Mouse (Mus musculus): ENCODE results near the gene Prima1. TPM values are rescaled to one million over a fixed set of nuclear protein-coding genes. Genes with fewer than 3 reads are reported as not detected.

The Prima1 gene
- polyA plus RNA-seq, 1 experiment from 2014 or later = 1.1 TPM

DNA sequence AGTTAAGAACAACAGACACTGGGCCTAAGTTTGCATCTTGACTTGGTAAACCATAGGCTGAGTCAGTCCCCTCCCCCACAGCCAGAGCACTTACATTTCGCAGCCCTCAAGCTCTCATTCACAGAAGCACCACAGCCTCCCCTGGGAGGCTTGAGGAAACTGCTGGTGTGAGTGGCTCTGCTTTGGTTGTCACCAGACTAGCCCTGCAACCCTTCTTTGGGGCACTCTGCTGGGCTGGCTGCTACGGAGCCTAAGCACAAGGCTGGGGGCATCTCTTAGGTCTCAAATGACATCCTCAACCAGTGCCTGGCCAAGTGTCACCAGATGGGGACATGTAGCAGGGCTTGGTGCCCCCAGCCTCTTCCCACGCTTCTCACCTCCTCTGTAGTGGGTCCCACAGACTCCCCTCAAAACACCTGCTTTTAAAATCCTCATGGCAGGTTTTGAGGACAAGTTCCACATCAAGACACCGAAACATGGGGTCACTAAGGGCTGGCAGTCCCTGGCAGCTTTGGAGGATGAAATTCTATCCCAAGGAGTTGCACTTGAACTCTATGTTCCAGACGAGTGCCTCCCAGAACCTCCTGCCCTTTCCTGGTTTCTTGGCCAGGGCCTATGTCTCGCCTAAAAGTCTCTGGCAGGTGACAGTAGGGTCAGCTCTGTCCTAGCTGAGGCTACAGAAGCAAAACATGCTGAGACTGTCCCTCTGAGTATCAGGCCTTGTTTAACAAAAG lies 25.9 kb downstream of the Prima1 start:
- H3K9me3 ChIP-seq = no peaks in the 10 kb centered on the region
- no peak overlapping the region for H3K4me2 ChIP-seq (replicated peaks)
- H3K27ac ChIP-seq = no peak overlapping the region
- no peak overlapping the region for H3K9ac ChIP-seq
- ATAC-seq = no peak
- no peaks in the 10 kb centered on the region for H3K36me3 ChIP-seq
- WGBS = 70% methylated on average over 6 of the region's 6 CpGs
- H3K27me3 ChIP-seq (replicated peaks) = no peaks in the 10 kb centered on the region
- 0 out of 2 replicates have a peak, but pooled peaks cover 7% of the 10 kb centered on the region for H3K4me1 ChIP-seq (replicated peaks)
- no peak overlapping the region for H3K4me3 ChIP-seq (replicated peaks)

DNA sequence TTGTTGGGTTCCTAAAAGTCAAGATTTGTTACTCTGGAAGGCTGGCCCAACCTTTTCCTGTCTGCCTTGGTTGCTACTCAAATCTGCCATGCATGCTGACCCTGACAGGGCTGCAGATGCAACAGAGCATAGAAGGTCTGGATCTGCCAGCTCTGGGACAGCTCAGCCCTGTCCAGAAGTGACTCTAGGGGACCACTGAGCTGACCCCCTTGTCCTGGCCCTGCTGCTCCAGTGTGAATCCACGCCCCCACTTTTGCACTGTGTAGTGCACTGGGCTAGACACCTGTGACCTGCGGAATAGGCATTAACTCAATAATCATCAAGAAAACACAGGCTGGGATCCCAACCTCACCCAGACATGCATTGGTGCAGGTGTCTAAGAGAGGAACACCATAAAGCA lies 27.2 kb downstream of the Prima1 start:
- ATAC-seq = no peak
- Histone ChIP-seq H3K36me3 (no peaks in the 10 kb centered on the region), H3K4me3 (replicated peaks) (no peak overlapping the region), H3K4me2 (replicated peaks) (no peak overlapping the region), H3K9ac (no peak overlapping the region), H3K4me1 (replicated peaks) (0 out of 2 replicates have a peak, but pooled peaks cover 7% of the 10 kb centered on the region), H3K27ac (no peak overlapping the region), H3K27me3 (replicated peaks) (no peaks in the 10 kb centered on the region), H3K9me3 (no peaks in the 10 kb centered on the region)
- 85% methylated on average over 2 of the region's 2 CpGs for WGBS

DNA sequence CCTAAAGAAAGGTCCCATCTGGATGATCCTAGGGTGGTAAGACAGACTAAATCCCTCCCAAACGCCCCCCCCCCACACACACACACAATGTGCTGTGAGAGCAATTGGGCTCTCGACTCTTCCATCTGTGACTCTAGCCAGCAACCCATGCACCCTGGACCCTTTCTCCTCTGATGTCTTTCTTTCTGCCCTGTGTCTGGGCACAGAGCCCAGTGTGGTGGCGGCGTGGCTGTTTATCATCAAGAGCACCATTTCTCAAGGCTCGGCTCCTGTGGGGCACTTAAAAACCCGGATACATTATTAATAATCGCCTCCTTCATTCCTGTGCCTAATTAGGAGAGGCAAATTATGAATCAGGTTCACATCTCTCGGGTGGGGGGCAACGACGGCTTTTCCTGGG lies 27.7 kb downstream of the Prima1 start:
- no peaks in the 10 kb centered on the region for H3K36me3 ChIP-seq
- 52% methylated on average over 10 of the region's 10 CpGs for WGBS
- H3K9me3 ChIP-seq = no peaks in the 10 kb centered on the region
- no peak overlapping the region for H3K4me3 ChIP-seq (replicated peaks)
- H3K9ac ChIP-seq = no peak overlapping the region
- ATAC-seq = peak; percentile 56
- no peak overlapping the region for H3K27ac ChIP-seq
- H3K27me3 ChIP-seq (replicated peaks) = no peaks in the 10 kb centered on the region
- no peak overlapping the region for H3K4me2 ChIP-seq (replicated peaks)
- 0 out of 2 replicates have a peak, but pooled peaks cover 7% of the 10 kb centered on the region for H3K4me1 ChIP-seq (replicated peaks)

DNA sequence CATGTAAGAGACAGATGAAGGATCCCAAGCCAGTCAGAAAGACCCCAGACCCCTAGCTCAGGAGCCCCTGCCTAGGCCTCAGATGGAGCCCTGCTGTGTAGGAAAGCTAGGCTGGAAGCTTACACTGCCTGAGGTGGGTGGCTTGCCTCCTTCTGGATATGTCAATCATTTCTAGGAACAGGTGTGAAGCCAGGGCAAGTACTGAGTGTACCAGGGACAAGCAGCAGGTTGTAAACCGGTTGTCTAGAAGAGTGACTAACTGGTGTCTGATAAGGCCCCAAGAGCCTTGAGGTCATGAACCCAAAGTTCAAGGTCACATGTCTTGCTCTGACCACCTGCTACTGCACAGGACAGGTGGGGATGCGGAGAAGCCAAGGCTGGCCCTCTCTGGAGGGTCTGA lies 28.4 kb downstream of the Prima1 start:
- WGBS = 77% methylated on average over 2 of the region's 2 CpGs
- Histone ChIP-seq H3K27me3 (replicated peaks) (no peaks in the 10 kb centered on the region), H3K27ac (no peak overlapping the region), H3K9me3 (no peaks in the 10 kb centered on the region), H3K4me1 (replicated peaks) (0 out of 2 replicates have a peak, but pooled peaks cover 7% of the 10 kb centered on the region), H3K4me3 (replicated peaks) (no peak overlapping the region), H3K4me2 (replicated peaks) (no peak overlapping the region), H3K36me3 (no peaks in the 10 kb centered on the region), H3K9ac (no peak overlapping the region)
- no peak for ATAC-seq

DNA sequence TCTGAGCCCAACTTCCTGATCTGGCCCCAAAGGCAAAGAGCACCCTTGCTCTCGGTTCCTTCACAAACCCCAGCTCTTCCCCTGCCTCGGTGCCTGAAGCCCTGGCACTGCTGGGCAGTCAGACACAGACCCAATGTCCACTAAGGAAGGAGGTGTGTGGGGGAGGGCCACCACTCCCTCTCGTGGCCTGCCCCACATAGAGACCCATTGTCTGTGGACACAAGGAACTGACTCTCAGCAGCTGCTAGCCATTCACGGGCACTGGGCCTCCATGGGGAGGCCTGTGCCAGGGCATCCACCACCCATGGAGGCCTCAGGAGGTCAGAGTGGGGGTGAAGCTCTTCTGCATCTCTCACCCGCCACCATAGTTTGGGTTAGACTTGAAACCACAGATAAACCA lies 30.9 kb downstream of the Prima1 start:
- no peaks in the 10 kb centered on the region for H3K27me3 ChIP-seq (replicated peaks)
- no peak overlapping the region for H3K9ac ChIP-seq
- no peaks in the 10 kb centered on the region for H3K36me3 ChIP-seq
- no peak overlapping the region for H3K4me2 ChIP-seq (replicated peaks)
- H3K27ac ChIP-seq = no peak overlapping the region
- 0 out of 2 replicates have a peak, but pooled peaks cover 5% of the 10 kb centered on the region for H3K4me1 ChIP-seq (replicated peaks)
- ATAC-seq = no peak
- H3K9me3 ChIP-seq = no peaks in the 10 kb centered on the region
- WGBS = 61% methylated on average over 5 of the region's 5 CpGs
- H3K4me3 ChIP-seq (replicated peaks) = no peak overlapping the region

DNA sequence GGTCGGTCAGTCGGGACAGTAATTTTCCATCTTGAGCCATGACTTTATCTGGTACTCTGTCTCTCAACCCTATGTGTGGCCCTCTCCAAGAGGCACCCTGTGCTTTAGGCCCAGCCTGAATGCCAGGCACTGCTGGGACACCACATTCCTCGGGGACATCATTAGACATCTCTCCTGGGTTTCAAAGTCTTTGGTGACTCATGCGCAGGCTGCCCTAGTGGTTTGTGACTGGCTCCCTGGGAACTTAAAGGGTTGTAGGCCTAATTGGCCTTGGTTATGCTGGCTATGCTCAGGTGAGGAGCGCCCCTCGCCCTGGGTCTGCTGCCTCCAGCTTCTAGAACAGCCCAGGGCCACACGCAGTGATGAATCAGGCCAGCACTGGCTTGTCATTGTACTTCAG lies 32.4 kb downstream of the Prima1 start:
- 86% methylated on average over 7 of the region's 7 CpGs for WGBS

DNA sequence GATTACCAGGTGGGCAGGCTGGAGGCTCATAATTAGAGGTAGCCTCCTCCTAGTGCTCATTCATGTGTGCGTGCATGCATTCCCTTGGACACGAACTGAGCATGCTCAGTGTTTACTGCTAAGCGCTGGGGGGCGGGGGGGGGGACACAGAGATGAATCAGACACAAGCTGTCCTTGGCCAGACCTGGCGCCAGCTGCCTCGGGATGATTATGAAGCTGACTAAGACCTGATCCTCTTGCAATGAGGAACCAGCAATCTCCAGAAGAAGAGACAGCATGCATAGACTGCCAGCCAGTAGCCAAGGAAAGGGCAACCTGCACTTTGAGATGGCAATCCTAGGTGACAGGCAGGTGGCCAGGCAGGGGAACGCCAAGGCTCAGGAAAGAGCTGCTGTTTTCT lies 36.4 kb downstream of the Prima1 start:
- 0 out of 2 replicates have a peak, but pooled peaks cover 6% of the 10 kb centered on the region for H3K4me1 ChIP-seq (replicated peaks)
- H3K36me3 ChIP-seq = no peaks in the 10 kb centered on the region
- H3K9ac ChIP-seq = no peak overlapping the region
- H3K27me3 ChIP-seq (replicated peaks) = no peaks in the 10 kb centered on the region
- 61% methylated on average over 7 of the region's 7 CpGs for WGBS
- H3K27ac ChIP-seq = no peak overlapping the region
- no peak for ATAC-seq
- no peaks in the 10 kb centered on the region for H3K9me3 ChIP-seq
- H3K4me2 ChIP-seq (replicated peaks) = no peak overlapping the region
- no peak overlapping the region for H3K4me3 ChIP-seq (replicated peaks)

More for the DNA sequence above, 32.4 kb downstream of the Prima1 start:
- no peak for ATAC-seq
- H3K4me1 ChIP-seq (replicated peaks) = 0 out of 2 replicates have a peak, but pooled peaks cover 5% of the 10 kb centered on the region
- H3K27me3 ChIP-seq (replicated peaks) = no peaks in the 10 kb centered on the region
- no peak overlapping the region for H3K9ac ChIP-seq
- H3K4me3 ChIP-seq (replicated peaks) = no peak overlapping the region
- H3K27ac ChIP-seq = no peak overlapping the region
- H3K9me3 ChIP-seq = no peaks in the 10 kb centered on the region
- no peak overlapping the region for H3K4me2 ChIP-seq (replicated peaks)
- no peaks in the 10 kb centered on the region for H3K36me3 ChIP-seq

DNA sequence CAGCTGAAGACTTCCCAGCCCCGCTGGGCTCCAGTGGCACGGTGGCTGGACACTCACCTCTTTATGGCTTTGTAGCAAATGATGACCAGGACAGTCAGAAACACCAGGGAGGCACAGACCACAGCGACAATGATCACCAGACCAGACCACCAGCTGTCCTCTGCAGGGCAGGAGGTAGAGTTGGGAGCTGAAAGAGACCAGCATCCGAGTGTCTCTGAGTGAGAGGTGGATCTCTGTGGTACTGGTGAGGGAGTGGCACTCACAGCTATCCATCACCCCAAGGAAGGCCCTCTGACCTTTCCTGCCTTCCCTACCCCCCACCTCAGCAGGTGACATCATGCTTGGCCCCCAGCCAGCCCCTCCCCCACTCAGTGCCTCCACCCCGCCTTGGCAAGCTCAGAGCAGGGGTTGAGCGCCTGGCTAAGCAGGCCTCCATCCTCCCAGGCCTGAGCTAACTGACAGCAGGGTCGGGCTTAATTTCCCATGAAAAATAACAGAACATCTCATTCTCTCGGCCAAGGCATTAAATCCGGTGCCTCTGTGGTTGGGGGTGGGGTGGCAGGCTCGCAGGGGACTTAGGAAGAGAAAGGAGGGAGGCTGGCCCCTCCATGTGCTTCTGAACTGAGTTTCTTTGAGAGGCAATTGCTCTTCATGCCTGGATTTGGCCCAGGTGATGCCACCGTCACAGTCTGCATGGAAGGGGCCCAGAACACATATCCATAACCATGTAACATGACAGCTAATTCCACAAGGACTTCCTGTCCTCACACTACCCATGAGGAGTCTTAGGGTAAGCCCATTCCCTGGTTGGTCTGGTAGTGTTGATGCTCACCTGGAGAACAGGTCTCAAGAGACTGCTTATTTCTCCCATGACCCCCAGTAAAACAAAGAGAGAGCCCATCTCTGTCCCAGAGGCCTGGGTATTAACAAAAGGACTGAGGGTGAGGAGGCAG lies 39.1 kb downstream of the Prima1 start:
- Histone ChIP-seq H3K27me3 (replicated peaks) (no peaks in the 10 kb centered on the region), H3K4me2 (replicated peaks) (no peak overlapping the region), H3K4me3 (replicated peaks) (no peak overlapping the region), H3K4me1 (replicated peaks) (0 out of 2 replicates have a peak, but pooled peaks cover 6% of the 10 kb centered on the region), H3K36me3 (no peaks in the 10 kb centered on the region), H3K9me3 (no peaks in the 10 kb centered on the region), H3K9ac (no peak overlapping the region), H3K27ac (no peak overlapping the region)
- ATAC-seq = peak; percentile 83
- WGBS = 26% methylated on average over 11 of the region's 11 CpGs

DNA sequence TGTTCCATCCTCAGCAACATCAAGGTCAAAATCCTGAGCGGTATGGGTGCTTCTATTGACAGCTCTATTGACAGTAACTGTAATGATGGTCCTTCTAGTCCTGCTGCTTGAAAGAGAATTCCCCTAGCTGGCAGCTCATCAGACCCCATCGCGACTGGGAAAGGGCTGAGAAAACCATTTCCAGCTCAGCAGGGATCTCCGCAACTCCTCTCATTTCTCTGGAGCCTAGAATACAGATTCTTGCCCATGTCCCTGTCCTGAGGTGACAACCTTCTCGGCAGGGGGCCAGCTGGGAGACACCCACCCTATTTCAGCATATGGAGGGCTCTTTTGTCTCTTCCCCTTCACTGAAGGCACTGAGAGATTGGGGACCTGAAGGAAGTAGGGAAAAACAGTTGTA lies 49.0 kb downstream of the Prima1 start:
- Histone ChIP-seq H3K4me1 (replicated peaks) (no peaks in the 10 kb centered on the region), H3K4me2 (replicated peaks) (no peak overlapping the region), H3K4me3 (replicated peaks) (no peak overlapping the region), H3K27ac (no peak overlapping the region), H3K27me3 (replicated peaks) (no peaks in the 10 kb centered on the region), H3K9ac (no peak overlapping the region), H3K9me3 (no peaks in the 10 kb centered on the region), H3K36me3 (no peaks in the 10 kb centered on the region)
- ATAC-seq = no peak
- WGBS = 51% methylated on average over 5 of the region's 5 CpGs

DNA sequence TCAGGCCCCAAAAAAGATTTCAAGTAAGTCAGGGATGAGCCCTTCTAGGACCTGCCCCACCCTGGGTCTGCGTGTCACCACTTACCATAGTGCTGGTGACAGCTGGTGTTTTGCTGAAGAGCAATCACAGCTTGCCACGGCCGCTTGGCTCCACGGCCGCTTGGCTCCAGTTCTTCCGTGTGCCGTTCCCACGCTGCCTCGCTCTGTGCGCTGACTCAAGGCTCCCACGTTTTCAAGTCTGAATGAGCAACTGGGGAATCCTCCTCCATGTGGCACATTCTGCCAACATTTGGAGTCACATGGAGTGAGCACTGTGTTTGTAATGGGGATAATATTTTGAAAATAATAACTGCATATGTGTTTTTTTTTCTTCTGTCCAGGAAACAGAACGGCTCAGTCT lies 52.2 kb downstream of the Prima1 start:
- Histone ChIP-seq H3K4me1 (replicated peaks) (no peaks in the 10 kb centered on the region), H3K9me3 (no peaks in the 10 kb centered on the region), H3K4me2 (replicated peaks) (no peak overlapping the region), H3K27ac (no peak overlapping the region), H3K4me3 (replicated peaks) (no peak overlapping the region), H3K27me3 (replicated peaks) (no peaks in the 10 kb centered on the region), H3K36me3 (no peaks in the 10 kb centered on the region), H3K9ac (no peak overlapping the region)
- ATAC-seq = no peak
- 79% methylated on average over 12 of the region's 12 CpGs for WGBS

DNA sequence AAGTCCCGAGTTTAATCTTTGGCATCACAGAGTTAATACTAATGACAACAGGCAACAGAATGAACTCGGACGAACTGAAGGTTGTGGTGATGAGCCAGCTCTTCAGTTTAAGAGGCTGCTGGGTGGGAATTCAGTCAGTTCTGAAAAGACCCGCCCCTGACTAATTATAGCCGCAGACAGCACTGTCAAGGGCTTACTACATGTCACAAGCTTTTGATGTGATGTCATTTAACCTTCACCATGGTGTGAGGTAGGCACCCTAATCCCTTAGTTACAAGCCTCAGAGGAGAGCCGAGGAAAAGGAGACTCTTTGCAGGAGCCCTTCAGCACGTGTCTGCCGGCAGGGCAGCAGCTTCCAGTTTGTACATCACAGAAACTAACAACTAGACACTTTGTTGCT lies 53.7 kb downstream of the Prima1 start:
- no peak overlapping the region for H3K4me3 ChIP-seq (replicated peaks)
- 64% methylated on average over 8 of the region's 8 CpGs for WGBS
- H3K4me2 ChIP-seq (replicated peaks) = no peak overlapping the region
- ATAC-seq = no peak
- H3K27ac ChIP-seq = no peak overlapping the region
- no peaks in the 10 kb centered on the region for H3K9me3 ChIP-seq
- no peaks in the 10 kb centered on the region for H3K36me3 ChIP-seq
- H3K4me1 ChIP-seq (replicated peaks) = no peaks in the 10 kb centered on the region
- H3K27me3 ChIP-seq (replicated peaks) = no peaks in the 10 kb centered on the region
- no peak overlapping the region for H3K9ac ChIP-seq

DNA sequence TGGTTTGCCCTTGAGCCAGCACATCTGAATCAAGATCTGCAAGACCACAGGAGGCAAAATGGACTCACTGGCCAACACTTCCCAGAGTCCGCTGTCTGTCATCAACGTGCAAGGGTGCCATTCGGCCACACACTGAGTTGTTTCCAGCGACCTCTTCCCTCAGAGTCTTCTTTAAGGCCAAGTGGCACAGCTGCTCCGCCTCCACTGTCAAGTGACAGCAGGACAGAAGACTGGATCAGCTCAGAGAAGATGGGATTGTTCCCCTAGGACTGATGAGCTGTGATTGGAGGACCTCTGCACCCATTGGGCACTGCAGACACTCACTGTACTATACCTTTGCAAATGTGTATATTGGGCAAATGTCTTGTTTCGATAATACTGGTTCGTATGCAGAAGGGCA lies 54.9 kb downstream of the Prima1 start:
- H3K4me2 ChIP-seq (replicated peaks) = no peak overlapping the region
- no peaks in the 10 kb centered on the region for H3K4me1 ChIP-seq (replicated peaks)
- no peak overlapping the region for H3K9ac ChIP-seq
- H3K36me3 ChIP-seq = no peaks in the 10 kb centered on the region
- no peaks in the 10 kb centered on the region for H3K27me3 ChIP-seq (replicated peaks)
- H3K27ac ChIP-seq = no peak overlapping the region
- no peaks in the 10 kb centered on the region for H3K9me3 ChIP-seq
- H3K4me3 ChIP-seq (replicated peaks) = no peak overlapping the region
- ATAC-seq = no peak
- WGBS = 85% methylated on average over 7 of the region's 7 CpGs
